Mouse (Mus musculus): Measurements from ENCODE around the gene Srp54a. TPM values are rescaled to one million over a fixed set of nuclear protein-coding genes. Genes with fewer than 3 reads are reported as not detected.
A peak's percentile ranks its signal among the peaks of the same experiment; 100 is the strongest.
"Not testable (repeated sequence)": the region's sequence is repeated elsewhere in the genome, so short reads cannot be mapped to it uniquely, and the experiment has no call there.

Gene Srp54a
- total RNA-seq, 1 experiment, result 52.4 TPM

GRCm38 (mm10) chr12:55073686-55074085 is 6.4 kb upstream of the Srp54a start:
- Histone ChIP-seq H3K4me3 (ENCODE audit: insufficient read depth in 1 of 2, low read depth in 1 of 2, low read length in 2 of 2, poor library complexity in 1 of 2, severe bottlenecking in 1 of 2) (no peak overlapping the region), H3K4me1 (ENCODE audit: control insufficient read depth in 2 of 2, insufficient read depth in 2 of 2, low read length in 2 of 2, poor library complexity in 1 of 2) (peaks cover 0 to 1% of the 10 kb centered on the region in 2 experiments; a peak in 1 of 4 replicates), H3K27ac (ENCODE audit: insufficient read depth, low read depth, low read length, poor library complexity, severe bottlenecking) (no peak overlapping the region), H3K9me3 (ENCODE audit: control insufficient read depth, insufficient read depth, low read depth, low read length) (no peaks in the 10 kb centered on the region), H3K9ac (ENCODE audit: insufficient read depth, low read depth, low read length, poor library complexity, severe bottlenecking) (no peak overlapping the region), H3K36me3 (ENCODE audit: control insufficient read depth, insufficient read depth, low read length, poor library complexity, severe bottlenecking) (peaks cover 2% of the 10 kb centered on the region; the same call in 1 of the 2 replicates)
- TF ChIP-seq ZNF384 (IDR thresholded peaks at IDR 0.05; ENCODE audit: low read depth, low read length) (0 out of 2 replicates have a peak, but pooled peaks have one; percentile 46), ZC3H11A (IDR thresholded peaks at IDR 0.05; ENCODE audit: borderline replicate concordance, low read depth, low read length) (no peak), MAFK (IDR thresholded peaks at IDR 0.05; ENCODE audit: insufficient read depth, low read depth, low read length) (no peak), CHD2 (IDR thresholded peaks at IDR 0.05; ENCODE audit: low read depth, low read length) (no peak), HCFC1 (IDR thresholded peaks at IDR 0.05; ENCODE audit: borderline replicate concordance, insufficient read depth, low read length) (no peak)
- in situ Hi-C loops (cut with MboI; ENCODE audit: low sequenced_read_pairs in 2 of 2, unreplicated experiment in 2 of 2), result no loop called here
- no peak for DNase-seq (ENCODE audit: low read depth, low spot score)

- H3K9ac ChIP-seq (ENCODE audit: insufficient read depth, low read depth, low read length, poor library complexity, severe bottlenecking), result no peak overlapping the region
- TF ChIP-seq HCFC1 (IDR thresholded peaks at IDR 0.05; ENCODE audit: borderline replicate concordance, insufficient read depth, low read length) (no peak), ZNF384 (IDR thresholded peaks at IDR 0.05; ENCODE audit: low read depth, low read length) (no peak), CHD2 (IDR thresholded peaks at IDR 0.05; ENCODE audit: low read depth, low read length) (no peak), ZC3H11A (IDR thresholded peaks at IDR 0.05; ENCODE audit: borderline replicate concordance, low read depth, low read length) (no peak), MAFK (IDR thresholded peaks at IDR 0.05; ENCODE audit: insufficient read depth, low read depth, low read length) (no peak)
- H3K4me1 ChIP-seq (ENCODE audit: control insufficient read depth in 2 of 2, insufficient read depth in 2 of 2, low read length in 2 of 2, poor library complexity in 1 of 2), result peaks cover 1 to 6% of the 10 kb centered on the region in 2 experiments; a peak in 1 of 4 replicates
- DNase-seq (ENCODE audit: low read depth, low spot score), result no peak
- H3K4me3 ChIP-seq (ENCODE audit: insufficient read depth in 1 of 2, low read depth in 1 of 2, low read length in 2 of 2, poor library complexity in 1 of 2, severe bottlenecking in 1 of 2), result no peak overlapping the region
- peaks cover 2% of the 10 kb centered on the region; the same call in 1 of the 2 replicates for H3K36me3 ChIP-seq (ENCODE audit: control insufficient read depth, insufficient read depth, low read length, poor library complexity, severe bottlenecking)
- in situ Hi-C loops (cut with MboI; ENCODE audit: low sequenced_read_pairs in 2 of 2, unreplicated experiment in 2 of 2), result no loop called here
- no peak overlapping the region for H3K27ac ChIP-seq (ENCODE audit: insufficient read depth, low read depth, low read length, poor library complexity, severe bottlenecking)
- H3K9me3 ChIP-seq (ENCODE audit: control insufficient read depth, insufficient read depth, low read depth, low read length), result no peaks in the 10 kb centered on the region
These were observed 4.8 kb upstream of the Srp54a start for GRCm38 (mm10) chr12:55075296-55075695.

- DNase-seq (ENCODE audit: low read depth, low spot score); H3K27ac ChIP-seq (ENCODE audit: insufficient read depth, low read depth, low read length, poor library complexity, severe bottlenecking); H3K9me3 ChIP-seq (ENCODE audit: control insufficient read depth, insufficient read depth, low read depth, low read length); in situ Hi-C loops (cut with MboI; ENCODE audit: low sequenced_read_pairs in 2 of 2, unreplicated experiment in 2 of 2); H3K9ac ChIP-seq (ENCODE audit: insufficient read depth, low read depth, low read length, poor library complexity, severe bottlenecking); H3K4me1 ChIP-seq (ENCODE audit: control insufficient read depth in 2 of 2, insufficient read depth in 2 of 2, low read length in 2 of 2, poor library complexity in 1 of 2); H3K36me3 ChIP-seq (ENCODE audit: control insufficient read depth, insufficient read depth, low read length, poor library complexity, severe bottlenecking): not testable (repeated sequence)
- 0 out of 4 replicates have a peak overlapping the region, but pooled peaks of 1 of the 2 experiments have one; percentile 100 for H3K4me3 ChIP-seq (ENCODE audit: insufficient read depth in 1 of 2, low read depth in 1 of 2, low read length in 2 of 2, poor library complexity in 1 of 2, severe bottlenecking in 1 of 2)
These were observed 1.4 kb upstream of the Srp54a start for GRCm38 (mm10) chr12:55078706-55079105.

- in situ Hi-C loops (cut with MboI; ENCODE audit: low sequenced_read_pairs in 2 of 2, unreplicated experiment in 2 of 2); H3K9me3 ChIP-seq (ENCODE audit: control insufficient read depth, insufficient read depth, low read depth, low read length): not testable (repeated sequence)
- peak overlapping the region; percentile 77; the same call in 1 of the 2 replicates for H3K27ac ChIP-seq (ENCODE audit: insufficient read depth, low read depth, low read length, poor library complexity, severe bottlenecking)
These were observed 510 bp downstream of the Srp54a start for GRCm38 (mm10) chr12:55080601-55080942.

GRCm38 (mm10) chr12:55092127-55092526 is 12.1 kb downstream of the Srp54a start:
- H3K9ac ChIP-seq (ENCODE audit: insufficient read depth, low read depth, low read length, poor library complexity, severe bottlenecking); DNase-seq (ENCODE audit: low read depth, low spot score); H3K9me3 ChIP-seq (ENCODE audit: control insufficient read depth, insufficient read depth, low read depth, low read length); H3K4me3 ChIP-seq (ENCODE audit: insufficient read depth in 1 of 2, low read depth in 1 of 2, low read length in 2 of 2, poor library complexity in 1 of 2, severe bottlenecking in 1 of 2); H3K27ac ChIP-seq (ENCODE audit: insufficient read depth, low read depth, low read length, poor library complexity, severe bottlenecking); H3K36me3 ChIP-seq (ENCODE audit: control insufficient read depth, insufficient read depth, low read length, poor library complexity, severe bottlenecking); H3K4me1 ChIP-seq (ENCODE audit: control insufficient read depth in 2 of 2, insufficient read depth in 2 of 2, low read length in 2 of 2, poor library complexity in 1 of 2); in situ Hi-C loops (cut with MboI; ENCODE audit: low sequenced_read_pairs in 2 of 2, unreplicated experiment in 2 of 2): not testable (repeated sequence)

More at GRCm38 (mm10) chr12:55080601-55080942, 510 bp downstream of the Srp54a start:
- not testable (repeated sequence) for H3K4me1 ChIP-seq (ENCODE audit: control insufficient read depth in 2 of 2, insufficient read depth in 2 of 2, low read length in 2 of 2, poor library complexity in 1 of 2); DNase-seq (ENCODE audit: low read depth, low spot score); H3K36me3 ChIP-seq (ENCODE audit: control insufficient read depth, insufficient read depth, low read length, poor library complexity, severe bottlenecking)
- Histone ChIP-seq H3K9ac (ENCODE audit: insufficient read depth, low read depth, low read length, poor library complexity, severe bottlenecking) (peak overlapping the region; percentile 92), H3K4me3 (ENCODE audit: insufficient read depth in 1 of 2, low read depth in 1 of 2, low read length in 2 of 2, poor library complexity in 1 of 2, severe bottlenecking in 1 of 2) (peak overlapping the region; percentile 94 to 100)

- H3K36me3 ChIP-seq (ENCODE audit: control insufficient read depth, insufficient read depth, low read length, poor library complexity, severe bottlenecking); H3K9me3 ChIP-seq (ENCODE audit: control insufficient read depth, insufficient read depth, low read depth, low read length); H3K4me1 ChIP-seq (ENCODE audit: control insufficient read depth in 2 of 2, insufficient read depth in 2 of 2, low read length in 2 of 2, poor library complexity in 1 of 2); DNase-seq (ENCODE audit: low read depth, low spot score); H3K9ac ChIP-seq (ENCODE audit: insufficient read depth, low read depth, low read length, poor library complexity, severe bottlenecking); H3K4me3 ChIP-seq (ENCODE audit: insufficient read depth in 1 of 2, low read depth in 1 of 2, low read length in 2 of 2, poor library complexity in 1 of 2, severe bottlenecking in 1 of 2); H3K27ac ChIP-seq (ENCODE audit: insufficient read depth, low read depth, low read length, poor library complexity, severe bottlenecking); in situ Hi-C loops (cut with MboI; ENCODE audit: low sequenced_read_pairs in 2 of 2, unreplicated experiment in 2 of 2): not testable (repeated sequence)
These were observed 32.6 kb downstream of the Srp54a start for GRCm38 (mm10) chr12:55112616-55113015.

GRCm38 (mm10) chr12:55124242-55124641 is 44.2 kb downstream of the Srp54a start, which contains the start of gene Fam177a:
Fam177a (plus strand) TSS chr12:55124469.
- H3K36me3 ChIP-seq (ENCODE audit: control insufficient read depth, insufficient read depth, low read length, poor library complexity, severe bottlenecking); H3K4me3 ChIP-seq (ENCODE audit: insufficient read depth in 1 of 2, low read depth in 1 of 2, low read length in 2 of 2, poor library complexity in 1 of 2, severe bottlenecking in 1 of 2); H3K27ac ChIP-seq (ENCODE audit: insufficient read depth, low read depth, low read length, poor library complexity, severe bottlenecking); H3K4me1 ChIP-seq (ENCODE audit: control insufficient read depth in 2 of 2, insufficient read depth in 2 of 2, low read length in 2 of 2, poor library complexity in 1 of 2); DNase-seq (ENCODE audit: low read depth, low spot score); H3K9me3 ChIP-seq (ENCODE audit: control insufficient read depth, insufficient read depth, low read depth, low read length); in situ Hi-C loops (cut with MboI; ENCODE audit: low sequenced_read_pairs in 2 of 2, unreplicated experiment in 2 of 2); H3K9ac ChIP-seq (ENCODE audit: insufficient read depth, low read depth, low read length, poor library complexity, severe bottlenecking): not testable (repeated sequence)

Data from ES-E14 (cell line).